Mouse (Mus musculus) urinary bladder, postnatal 36 days (tissue): Measurements from ENCODE around the gene Dyrk2.

Source experiments
- DNase-seq, 2 experiments: peaks; one replicate each; pipeline ENCODE4 v3.0.0; 2022; ENCODE audit warnings: low spot score in 2 of 2, mixed read lengths in 1 of 2

Gene Dyrk2

GRCm38 (mm10) chr10:118846991-118847545 is 22.9 kb downstream of the Dyrk2 start:
- no peak for DNase-seq

GRCm38 (mm10) chr10:118840598-118840997 is 29.4 kb downstream of the Dyrk2 start:
- DNase-seq: no peak

- no peak for DNase-seq
Observed at GRCm38 (mm10) chr10:118839343-118840141, 30.5 kb downstream of the Dyrk2 start.

GRCm38 (mm10) chr10:118837636-118838035 is 32.4 kb downstream of the Dyrk2 start:
- DNase-seq: no peak

- DNase-seq: no peak
Observed at GRCm38 (mm10) chr10:118831190-118831589, 38.8 kb downstream of the Dyrk2 start.

GRCm38 (mm10) chr10:118829641-118830040 is 40.4 kb downstream of the Dyrk2 start:
- no peak for DNase-seq

- DNase-seq: no peak
Observed at GRCm38 (mm10) chr10:118827116-118827515, 42.9 kb downstream of the Dyrk2 start.

- DNase-seq: no peak
Observed at GRCm38 (mm10) chr10:118824830-118825229, 45.2 kb downstream of the Dyrk2 start.

- no peak for DNase-seq
Observed at GRCm38 (mm10) chr10:118820901-118821300, 49.1 kb downstream of the Dyrk2 start.

- no peak for DNase-seq
Observed at GRCm38 (mm10) chr10:118819846-118820245, 50.2 kb downstream of the Dyrk2 start.

GRCm38 (mm10) chr10:118817089-118817488 is 52.9 kb downstream of the Dyrk2 start:
- DNase-seq: no peak

- no peak for DNase-seq
Observed at GRCm38 (mm10) chr10:118811945-118812344, 58.1 kb downstream of the Dyrk2 start.

- no peak for DNase-seq
Observed at GRCm38 (mm10) chr10:118810908-118811711, 58.9 kb downstream of the Dyrk2 start.
